Mouse (Mus musculus) kidney, embryonic 16.5 days (tissue): Measurements from ENCODE around the gene Tmem221. TPM values are rescaled to one million over a fixed set of nuclear protein-coding genes. Genes with fewer than 3 reads are reported as not detected.

Source experiments
- ATAC-seq: fragments of 200-750 bp; cut with Nextera tagmentation; 2 replicates; pipeline ENCODE4 v1.8.0; 2017; ENCODE audit warnings: moderate TSS enrichment; ENCODE audit not compliant: low FRiP score, low TSS enrichment
- H3K27ac ChIP-seq: fragments of 300-500 bp; sonication (generic); 2 replicates; pipeline ENCODE4 v1.5.1; 2014; ENCODE audit warnings: low read length
- H3K27me3 ChIP-seq: fragments of 300-500 bp; sonication (generic); 2 replicates; pipeline ENCODE4 v1.6.1; 2014; ENCODE audit warnings: low read length, control low read depth, mixed read lengths; ENCODE audit not compliant: insufficient read depth
- H3K36me3 ChIP-seq: fragments of 300-500 bp; sonication (generic); 2 replicates; pipeline ENCODE4 v1.6.1; 2014; ENCODE audit warnings: low read length, control low read depth, mixed read lengths; ENCODE audit not compliant: insufficient read depth
- H3K4me1 ChIP-seq: fragments of 300-500 bp; sonication (generic); 2 replicates; pipeline ENCODE4 v1.6.1; 2014; ENCODE audit warnings: low read length, control low read depth, mixed read lengths; ENCODE audit not compliant: insufficient read depth
- H3K4me2 ChIP-seq: fragments of 300-500 bp; sonication (generic); replicated peaks from 2 replicates; pipeline ENCODE4 v1.6.1; 2014; ENCODE audit warnings: low read depth, low read length
- H3K4me3 ChIP-seq: fragments of 300-500 bp; sonication (generic); 2 replicates; pipeline ENCODE4 v1.5.1; 2014; ENCODE audit warnings: mild to moderate bottlenecking, low read length
- H3K9ac ChIP-seq: fragments of 300-500 bp; sonication (generic); replicated peaks from 2 replicates; pipeline ENCODE4 v1.6.1; 2014; ENCODE audit warnings: low read length
- H3K9me3 ChIP-seq: fragments of 300-500 bp; sonication (generic); 2 replicates; pipeline ENCODE4 v1.6.1; 2016; ENCODE audit warnings: low read length, control low read depth
- WGBS: fragments of 180-500 bp; shearing (Covaris S2); extraction: QIAGEN DNeasy Blood & Tissue Kit; methylation state at CpG from one replicate; pipeline ENCODE4 v1.1.7; 2014; 5-methylcytosine and 5-hydroxymethylcytosine counted together
- polyA plus RNA-seq: library from polyadenylated mRNA; unstranded; fragments of >200 nt; fragmentation: Nextera tagmentation; extraction: Ambion mirVana; gene quantifications from 2 replicates; pipeline ENCODE4 v1.2.1, GENCODE M21; 2015

Tmem221 gene
- polyA plus RNA-seq, 1 experiment from 2014 or later, result 16.7 TPM

- no peaks in the 10 kb centered on the region for H3K9me3 ChIP-seq
Measured at GRCm38 (mm10) chr8:71505326-71505725, 53.3 kb downstream of the Tmem221 start.

GRCm38 (mm10) chr8:71504349-71504748, 54.3 kb downstream of the Tmem221 start:
- no peaks in the 10 kb centered on the region for H3K9me3 ChIP-seq
- ATAC-seq, result no peak
- H3K27me3 ChIP-seq, result peaks cover 35% of the 10 kb centered on the region
- H3K27ac ChIP-seq, result no peak overlapping the region
- H3K4me1 ChIP-seq, result peaks cover 12% of the 10 kb centered on the region
- H3K36me3 ChIP-seq, result no peaks in the 10 kb centered on the region
- no peak overlapping the region for H3K4me2 ChIP-seq
- no peak overlapping the region for H3K9ac ChIP-seq
- WGBS, result 82% methylated on average over 4 of the region's 4 CpGs
- H3K4me3 ChIP-seq, result no peak overlapping the region

More at GRCm38 (mm10) chr8:71505326-71505725, 53.3 kb downstream of the Tmem221 start:
- H3K9ac ChIP-seq, result no peak overlapping the region
- WGBS, result 94% methylated on average over 4 of the region's 4 CpGs
- peaks cover 6% of the 10 kb centered on the region for H3K4me1 ChIP-seq
- no peak overlapping the region for H3K27ac ChIP-seq
- no peak overlapping the region for H3K4me3 ChIP-seq
- no peak overlapping the region for H3K4me2 ChIP-seq
- peaks cover 41% of the 10 kb centered on the region for H3K27me3 ChIP-seq
- no peak for ATAC-seq
- H3K36me3 ChIP-seq, result no peaks in the 10 kb centered on the region

Other genes starting within 250 kb of the Tmem221 start
- gene Use1, start 192.0 kb downstream of the Tmem221 start, polyA plus RNA-seq, result 109 and 111 TPM in 2 replicates
- 6.1 TPM in 2 replicates for gene Ocel1, start 187.6 kb downstream of the Tmem221 start, polyA plus RNA-seq
- gene Nr2f6, start 176.9 kb downstream of the Tmem221 start, polyA plus RNA-seq, result 65.4 and 82.9 TPM in 2 replicates
- 29.8 and 31.2 TPM in 2 replicates for gene Ushbp1, start 163.1 kb downstream of the Tmem221 start, polyA plus RNA-seq
- 116 and 120 TPM in 2 replicates for gene Babam1, start 162.0 kb downstream of the Tmem221 start, polyA plus RNA-seq
- gene Ankle1, start 152.9 kb downstream of the Tmem221 start, polyA plus RNA-seq, result 47.4 and 58.3 TPM in 2 replicates
- 41.9 and 46.6 TPM in 2 replicates for gene Abhd8, start 95.2 kb downstream of the Tmem221 start, polyA plus RNA-seq
- gene Mrpl34, start 93.9 kb downstream of the Tmem221 start, polyA plus RNA-seq, result 170 and 178 TPM in 2 replicates
- 110 and 115 TPM in 2 replicates for gene Dda1, start 89.7 kb downstream of the Tmem221 start, polyA plus RNA-seq
- 0.81 and 1.0 TPM in 2 replicates for gene Ano8, start 72.9 kb downstream of the Tmem221 start, polyA plus RNA-seq
- 22.2 and 22.5 TPM in 2 replicates for gene Gtpbp3, start 70.8 kb downstream of the Tmem221 start, polyA plus RNA-seq
- gene Plvap, start 47.1 kb downstream of the Tmem221 start, polyA plus RNA-seq, result 165 TPM in 2 replicates
- gene Ccdc194, start 33.2 kb downstream of the Tmem221 start, polyA plus RNA-seq, result 0.15 and 0.61 TPM in 2 replicates
- gene Bst2, start 21.4 kb downstream of the Tmem221 start, polyA plus RNA-seq, result 53.6 and 55.6 TPM in 2 replicates
- gene Mvb12a, start 15.9 kb downstream of the Tmem221 start, polyA plus RNA-seq, result 114 and 118 TPM in 2 replicates
- 0.24 and 0.31 TPM in 2 replicates for gene Nxnl1, start 7.7 kb upstream of the Tmem221 start, polyA plus RNA-seq
- gene Slc27a1, start 10.0 kb upstream of the Tmem221 start, polyA plus RNA-seq, result 49.8 and 56.2 TPM in 2 replicates
- gene Pgls, start 33.3 kb upstream of the Tmem221 start, polyA plus RNA-seq, result 244 and 252 TPM in 2 replicates
- 4.6 and 5.3 TPM in 2 replicates for gene Fam129c, start 38.8 kb upstream of the Tmem221 start, polyA plus RNA-seq
- gene Colgalt1, start 52.1 kb upstream of the Tmem221 start, polyA plus RNA-seq, result 77.6 and 78.5 TPM in 2 replicates
- gene Unc13a, start 112.9 kb upstream of the Tmem221 start, polyA plus RNA-seq, result 0.55 and 0.94 TPM in 2 replicates
- 6.6 and 7.5 TPM in 2 replicates for gene Jak3, start 117.4 kb upstream of the Tmem221 start, polyA plus RNA-seq
- 1.3 and 7.7 TPM in 2 replicates for gene Insl3, start 130.3 kb upstream of the Tmem221 start, polyA plus RNA-seq
- gene B3gnt3, start 142.9 kb upstream of the Tmem221 start, polyA plus RNA-seq, result 3.3 and 4.2 TPM in 2 replicates
- gene Fcho1, start 166.8 kb upstream of the Tmem221 start, polyA plus RNA-seq, result 8.6 and 8.7 TPM in 2 replicates